Mouse (Mus musculus) hindbrain, embryonic 15.5 days (tissue): ENCODE data around the gene Dcakd. TPM values are rescaled to one million over a fixed set of nuclear protein-coding genes. Genes with fewer than 3 reads are reported as not detected.
A peak's percentile ranks its signal among the peaks of the same experiment; 100 is the strongest.

Experiments
- ATAC-seq: fragments of 200-750 bp; cut with Nextera tagmentation; 2 replicates; pipeline ENCODE4 v1.8.0; 2017; ENCODE audit warnings: low read depth, moderate number of reproducible peaks, moderate TSS enrichment; ENCODE audit not compliant: low FRiP score
- H3K27ac ChIP-seq: fragments of 300-500 bp; sonication (generic); replicated peaks from 2 replicates; pipeline ENCODE4 v1.5.1; 2015; ENCODE audit warnings: mild to moderate bottlenecking, inconsistent platforms
- H3K27me3 ChIP-seq: fragments of 300-500 bp; sonication (generic); 2 replicates; pipeline ENCODE4 v1.6.1; 2015; ENCODE audit warnings: control low read depth, inconsistent platforms
- H3K36me3 ChIP-seq: fragments of 300-500 bp; sonication (generic); 2 replicates; pipeline ENCODE4 v1.6.1; 2015; ENCODE audit warnings: control low read depth, inconsistent platforms
- H3K4me1 ChIP-seq: fragments of 300-500 bp; sonication (generic); replicated peaks from 2 replicates; pipeline ENCODE4 v1.6.1; 2015; ENCODE audit warnings: control low read depth, inconsistent platforms
- H3K4me2 ChIP-seq: fragments of 300-500 bp; sonication (generic); 2 replicates; pipeline ENCODE4 v1.6.1; 2015; ENCODE audit warnings: moderate library complexity, mild to moderate bottlenecking, inconsistent platforms
- H3K4me3 ChIP-seq: fragments of 300-500 bp; sonication (generic); 2 replicates; pipeline ENCODE4 v1.5.1; 2015; ENCODE audit warnings: mild to moderate bottlenecking, inconsistent platforms
- H3K9ac ChIP-seq: fragments of 300-500 bp; sonication (generic); 2 replicates; pipeline ENCODE4 v1.6.1; 2015; ENCODE audit warnings: inconsistent platforms
- H3K9me3 ChIP-seq: fragments of 300-500 bp; sonication (generic); 2 replicates; pipeline ENCODE4 v1.6.1; 2016; ENCODE audit warnings: control low read depth, inconsistent platforms
- WGBS: fragments of 180-500 bp; shearing (Covaris S2); methylation state at CpG from one replicate; pipeline ENCODE4 v1.1.7; 2015; 5-methylcytosine and 5-hydroxymethylcytosine counted together
- polyA plus RNA-seq: library from polyadenylated mRNA; unstranded; fragments of >200 nt; fragmentation: Nextera tagmentation; extraction: Ambion mirVana; gene quantifications from 2 replicates; pipeline ENCODE4 v1.2.1, GENCODE M21; 2015

The Dcakd gene
- polyA plus RNA-seq, 1 experiment from 2014 or later, result 194 TPM

GRCm38 (mm10) chr11:102963246-102963854, 64.8 kb downstream of the Dcakd start:
- whole genome bisulfite sequencing, result 5% methylated on average over 16 of the region's 16 CpGs
- no peak overlapping the region for H3K4me3 ChIP-seq
- H3K4me1 ChIP-seq, result peaks cover 28% of the 10 kb centered on the region
- peak; percentile 51 for ATAC-seq
- H3K27me3 ChIP-seq, result peaks cover 14% of the 10 kb centered on the region; the same call in 1 of the 2 replicates
- H3K4me2 ChIP-seq, result peak overlapping the region; percentile 44
- H3K9ac ChIP-seq, result peak overlapping the region; percentile 5; the same call in 1 of the 2 replicates
- no peaks in the 10 kb centered on the region for H3K36me3 ChIP-seq
- H3K9me3 ChIP-seq, result no peaks in the 10 kb centered on the region
- peak overlapping the region; percentile 78 for H3K27ac ChIP-seq

DNA sequence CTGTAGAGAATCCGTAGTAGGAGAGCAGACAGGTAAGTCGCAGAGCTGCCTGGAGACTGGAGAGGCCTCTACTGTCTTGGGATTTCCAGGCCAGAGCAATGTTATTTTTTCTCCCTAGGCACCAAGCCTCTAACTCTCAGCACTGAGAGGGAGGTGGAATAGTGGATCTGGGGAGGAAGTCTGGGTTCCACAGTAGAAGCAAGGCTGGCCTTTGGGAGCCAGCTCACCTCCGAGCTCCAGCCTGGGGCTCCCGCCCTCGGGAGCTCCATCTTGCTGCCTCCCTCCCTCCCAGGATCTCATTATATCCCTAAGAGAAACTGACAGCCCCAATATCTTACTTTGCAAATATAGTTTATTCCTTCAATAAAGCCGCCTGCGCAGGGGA, 65.3 kb downstream of the Dcakd start:
- Histone ChIP-seq H3K9me3 (no peaks in the 10 kb centered on the region), H3K27ac (peak overlapping the region; percentile 78; the same call in 1 of the 2 replicates), H3K36me3 (no peaks in the 10 kb centered on the region), H3K9ac (no peak overlapping the region), H3K27me3 (peaks cover 9% of the 10 kb centered on the region; the same call in 1 of the 2 replicates), H3K4me2 (peak overlapping the region; percentile 44), H3K4me3 (no peak overlapping the region), H3K4me1 (peaks cover 29% of the 10 kb centered on the region)
- WGBS, result 18% methylated on average over 7 of the region's 7 CpGs
- ATAC-seq, result no peak

- Histone ChIP-seq H3K4me2 (no peak overlapping the region), H3K4me3 (no peak overlapping the region), H3K27ac (no peak overlapping the region), H3K36me3 (no peaks in the 10 kb centered on the region), H3K9ac (no peak overlapping the region), H3K27me3 (no peaks in the 10 kb centered on the region), H3K4me1 (peaks cover 44% of the 10 kb centered on the region), H3K9me3 (no peaks in the 10 kb centered on the region)
- 93% methylated on average over 4 of the region's 4 CpGs for WGBS
- no peak for ATAC-seq
Observed at GRCm38 (mm10) chr11:102961082-102961481, 67.1 kb downstream of the Dcakd start.

DNA sequence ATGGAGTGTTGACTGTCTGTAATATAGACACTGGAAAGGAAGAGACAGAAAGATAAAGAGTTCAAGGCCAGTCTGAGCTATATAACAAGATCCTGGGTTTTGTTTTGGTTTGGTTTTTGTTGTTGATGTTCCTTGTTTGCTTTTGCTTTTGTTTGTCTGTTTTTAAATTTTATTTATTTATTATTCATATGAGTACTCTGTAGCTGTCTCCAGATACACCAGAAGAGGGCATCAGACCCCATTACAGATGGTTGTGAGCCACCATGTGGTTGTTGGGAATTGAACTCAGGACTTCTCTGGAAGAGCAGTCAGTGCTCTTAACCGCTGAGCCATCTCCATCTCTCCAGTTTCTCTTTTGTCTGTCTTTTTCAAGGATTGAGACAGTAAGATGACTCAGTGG, 69.3 kb downstream of the Dcakd start:
- H3K9ac ChIP-seq, result no peak overlapping the region
- H3K4me3 ChIP-seq, result no peak overlapping the region
- 90% methylated on average over 1 of the region's 1 CpGs for WGBS
- no peak overlapping the region for H3K27ac ChIP-seq
- H3K27me3 ChIP-seq, result no peaks in the 10 kb centered on the region; the same call in 1 of the 2 replicates
- H3K4me1 ChIP-seq, result peaks cover 33% of the 10 kb centered on the region
- no peaks in the 10 kb centered on the region for H3K9me3 ChIP-seq
- H3K36me3 ChIP-seq, result no peaks in the 10 kb centered on the region
- no peak for ATAC-seq
- no peak overlapping the region for H3K4me2 ChIP-seq

GRCm38 (mm10) chr11:102958431-102958830, 69.7 kb downstream of the Dcakd start:
- ATAC-seq, result no peak
- Histone ChIP-seq H3K4me1 (peaks cover 28% of the 10 kb centered on the region), H3K4me3 (no peak overlapping the region)

GRCm38 (mm10) chr11:102957692-102958091, 70.4 kb downstream of the Dcakd start:
- no peaks in the 10 kb centered on the region for H3K9me3 ChIP-seq
- no peak overlapping the region for H3K4me3 ChIP-seq
- no peak for ATAC-seq
- no peaks in the 10 kb centered on the region for H3K36me3 ChIP-seq
- H3K9ac ChIP-seq, result no peak overlapping the region
- 59% methylated on average over 8 of the region's 8 CpGs for WGBS
- H3K4me1 ChIP-seq, result peaks cover 21% of the 10 kb centered on the region
- no peak overlapping the region for H3K4me2 ChIP-seq
- H3K27ac ChIP-seq, result no peak overlapping the region
- no peaks in the 10 kb centered on the region; the same call in 1 of the 2 replicates for H3K27me3 ChIP-seq

More at GRCm38 (mm10) chr11:102958431-102958830, 69.7 kb downstream of the Dcakd start:
- no peak overlapping the region for H3K27ac ChIP-seq
- no peaks in the 10 kb centered on the region for H3K9me3 ChIP-seq
- H3K36me3 ChIP-seq, result no peaks in the 10 kb centered on the region
- no peak overlapping the region for H3K9ac ChIP-seq
- H3K27me3 ChIP-seq, result no peaks in the 10 kb centered on the region; the same call in 1 of the 2 replicates
- 74% methylated on average over 6 of the region's 6 CpGs for WGBS
- no peak overlapping the region for H3K4me2 ChIP-seq

- Histone ChIP-seq H3K27ac (peak overlapping the region; percentile 22; the same call in 1 of the 2 replicates), H3K36me3 (no peaks in the 10 kb centered on the region), H3K9ac (no peak overlapping the region), H3K4me3 (no peak overlapping the region), H3K27me3 (no peaks in the 10 kb centered on the region; the same call in 1 of the 2 replicates), H3K4me2 (no peak overlapping the region), H3K9me3 (no peaks in the 10 kb centered on the region), H3K4me1 (peaks cover 20% of the 10 kb centered on the region)
- WGBS, result 41% methylated on average over 16 of the region's 16 CpGs
- peak; percentile 25; the same call in 1 of the 2 replicates for ATAC-seq
Observed at GRCm38 (mm10) chr11:102956962-102957614, 71.0 kb downstream of the Dcakd start.

GRCm38 (mm10) chr11:102952922-102953321, 75.2 kb downstream of the Dcakd start:
- peaks cover 23% of the 10 kb centered on the region for H3K27me3 ChIP-seq
- WGBS, result 14% methylated on average over 6 of the region's 6 CpGs
- no peak for ATAC-seq
- peaks cover 31% of the 10 kb centered on the region for H3K4me1 ChIP-seq
- H3K4me2 ChIP-seq, result no peak overlapping the region
- no peaks in the 10 kb centered on the region for H3K9me3 ChIP-seq
- H3K36me3 ChIP-seq, result no peaks in the 10 kb centered on the region
- H3K9ac ChIP-seq, result no peak overlapping the region
- H3K4me3 ChIP-seq, result no peak overlapping the region
- no peak overlapping the region for H3K27ac ChIP-seq

GRCm38 (mm10) chr11:102948043-102948961, 79.8 kb downstream of the Dcakd start:
- Histone ChIP-seq H3K4me2 (peak overlapping the region; percentile 68), H3K4me1 (peaks cover 41% of the 10 kb centered on the region), H3K36me3 (no peaks in the 10 kb centered on the region), H3K9ac (peak overlapping the region; percentile 34; the same call in 1 of the 2 replicates), H3K9me3 (no peaks in the 10 kb centered on the region), H3K27me3 (peaks cover 67% of the 10 kb centered on the region), H3K27ac (no peak overlapping the region), H3K4me3 (peak overlapping the region; percentile 38)
- ATAC-seq, result no peak
- 1% methylated on average over 51 of the region's 51 CpGs for WGBS

DNA sequence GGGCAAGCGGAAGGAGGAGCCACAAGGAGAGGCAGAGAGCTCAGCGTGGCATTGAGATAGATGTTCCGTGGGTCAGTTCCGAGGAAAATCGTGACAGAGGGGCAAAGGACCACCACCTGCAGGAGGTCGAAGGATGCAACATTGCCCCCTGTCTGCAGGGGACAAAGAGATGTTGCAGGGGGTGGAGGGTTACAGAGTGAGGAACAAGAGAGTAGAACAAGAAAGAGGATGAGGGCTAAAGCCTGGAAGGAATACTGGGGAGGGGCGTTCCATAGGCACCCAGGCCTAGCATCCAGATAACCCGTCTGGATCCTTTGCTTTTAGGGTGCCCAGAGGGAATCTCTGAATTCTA, 81.2 kb downstream of the Dcakd start:
- peaks cover 79% of the 10 kb centered on the region for H3K27me3 ChIP-seq
- no peaks in the 10 kb centered on the region for H3K36me3 ChIP-seq
- no peak for ATAC-seq
- H3K4me2 ChIP-seq, result peak overlapping the region; percentile 56
- H3K4me1 ChIP-seq, result peaks cover 41% of the 10 kb centered on the region
- H3K9ac ChIP-seq, result no peak overlapping the region
- H3K9me3 ChIP-seq, result no peaks in the 10 kb centered on the region
- H3K4me3 ChIP-seq, result peak overlapping the region; percentile 34
- WGBS, result 6% methylated on average over 8 of the region's 8 CpGs
- H3K27ac ChIP-seq, result no peak overlapping the region

DNA sequence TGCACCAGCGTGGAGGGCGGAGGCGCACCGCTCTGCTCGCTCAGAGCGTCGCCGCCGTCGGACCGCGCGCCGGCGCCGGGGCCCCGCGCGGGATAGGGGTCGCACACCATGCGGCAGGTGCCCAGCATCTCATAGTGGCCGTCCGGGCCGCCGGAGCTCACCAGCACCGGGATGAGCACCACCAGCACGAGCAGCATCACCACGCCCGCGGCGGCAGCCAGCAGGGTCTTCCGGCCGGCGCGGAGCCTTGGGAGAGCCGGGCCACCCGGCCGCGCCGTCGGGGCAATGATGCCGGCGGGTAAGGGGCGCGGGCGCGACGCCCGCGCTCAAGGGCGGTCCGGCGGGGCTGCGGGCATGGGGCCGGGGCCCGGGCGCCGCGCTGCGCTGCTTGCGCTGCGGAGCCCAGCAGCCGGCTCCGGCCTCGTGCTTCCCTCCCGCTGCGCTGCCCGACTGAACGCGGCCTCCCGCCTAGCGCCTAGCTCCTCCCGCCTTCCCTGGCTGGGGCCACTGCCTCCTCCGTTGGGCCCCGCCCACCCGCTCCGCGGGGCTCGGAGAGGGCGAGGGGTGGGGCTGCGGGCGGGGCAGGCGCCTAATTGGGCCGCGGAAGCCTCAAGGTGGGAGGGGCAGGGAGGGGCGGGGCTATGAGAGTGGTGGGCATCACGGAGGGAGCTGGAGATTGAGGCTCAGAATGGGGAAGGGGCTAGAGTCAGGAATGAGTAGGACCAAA, 81.7 kb downstream of the Dcakd start, which contains the start of gene C1ql1:
C1ql1 (minus strand) TSS at position 424 of the 727 bp plus-strand sequence.
- WGBS, result under 1% methylated on average over 75 of the region's 87 CpGs
- peaks cover 41% of the 10 kb centered on the region for H3K4me1 ChIP-seq
- no peaks in the 10 kb centered on the region for H3K9me3 ChIP-seq

More for the DNA sequence above, 81.7 kb downstream of the Dcakd start, which contains the start of gene C1ql1:
- Histone ChIP-seq H3K4me3 (peak within 1 kb of the TSS; percentile 34), H3K36me3 (no peaks in the 10 kb centered on the region), H3K27me3 (peaks cover 74% of the 10 kb centered on the region), H3K4me2 (peak within 1 kb of the TSS; percentile 56), H3K27ac (no peak within 1 kb of the TSS), H3K9ac (peak within 1 kb of the TSS; percentile 20; the same call in 1 of the 2 replicates)
- ATAC-seq, result peak; percentile 64; the same call in 1 of the 2 replicates
